Mouse (Mus musculus) hindbrain, postnatal 0 days (tissue): ENCODE measurements around the gene Tube1. TPM values are rescaled to one million over a fixed set of nuclear protein-coding genes. Genes with fewer than 3 reads are reported as not detected.

ENCODE experiments used
- ATAC-seq: fragments of 200-750 bp; cut with Nextera tagmentation; 2 replicates; pipeline ENCODE4 v1.8.0; 2017; ENCODE audit warnings: mild to moderate bottlenecking, moderate TSS enrichment, moderate library complexity
- DNase-seq: peaks from one replicate; pipeline ENCODE4 v3.0.0-alpha.2; 2015; ENCODE audit warnings: low spot score
- H3K27ac ChIP-seq: fragments of 300-500 bp; sonication (generic); 2 replicates; pipeline ENCODE4 v1.5.1; 2014; ENCODE audit warnings: mild to moderate bottlenecking
- H3K27me3 ChIP-seq: fragments of 300-500 bp; sonication (generic); 2 replicates; pipeline ENCODE4 v1.6.1; 2014; ENCODE audit warnings: low read length, mixed read lengths; ENCODE audit not compliant: insufficient read depth
- H3K36me3 ChIP-seq: fragments of 300-500 bp; sonication (generic); 2 replicates; pipeline ENCODE4 v1.6.1; 2014; ENCODE audit warnings: low read length, mixed read lengths; ENCODE audit not compliant: insufficient read depth
- H3K4me1 ChIP-seq: fragments of 300-500 bp; sonication (generic); 2 replicates; pipeline ENCODE4 v1.6.1; 2014; ENCODE audit warnings: antibody characterized with exemption, low read length, mixed read lengths; ENCODE audit not compliant: insufficient read depth
- H3K4me2 ChIP-seq: fragments of 300-500 bp; sonication (generic); 2 replicates; pipeline ENCODE4 v1.6.1; 2014; ENCODE audit warnings: low read depth, mild to moderate bottlenecking, low read length, moderate library complexity, mixed read lengths
- H3K4me3 ChIP-seq: fragments of 300-500 bp; sonication (generic); 2 replicates; pipeline ENCODE4 v1.5.1; 2014; ENCODE audit warnings: low read length
- H3K9ac ChIP-seq: fragments of 300-500 bp; sonication (generic); replicated peaks from 2 replicates; pipeline ENCODE4 v1.6.1; 2014; ENCODE audit warnings: mild to moderate bottlenecking, low read length, moderate library complexity, mixed read lengths
- H3K9me3 ChIP-seq: fragments of 300-500 bp; sonication (generic); 2 replicates; pipeline ENCODE4 v1.6.1; 2016; ENCODE audit warnings: low read length, mixed read lengths
- CTCF ChIP-seq: IDR thresholded peaks from 2 replicates; pipeline ENCODE4 v1.5.1; 2016; ENCODE audit warnings: antibody characterized with exemption, control low read depth, low read depth
- WGBS: fragments of 180-500 bp; shearing (Covaris S2); extraction: QIAGEN DNeasy Blood & Tissue Kit; methylation state at CpG from one replicate; pipeline ENCODE4 v1.1.7; 2014; 5-methylcytosine and 5-hydroxymethylcytosine counted together
- polyA plus RNA-seq: library from polyadenylated mRNA; unstranded; fragments of >200 nt; fragmentation: Nextera tagmentation; extraction: Ambion mirVana; gene quantifications from 2 replicates; pipeline ENCODE4 v1.2.1, GENCODE M21; 2015
- total RNA-seq: library from RNA; depleted of rRNA; stranded (reverse); fragments of >200 nt; gene quantifications from 2 replicates; pipeline ENCODE4 v1.2.3, GENCODE M21; 2014

Gene Tube1
- total and polyA plus RNA-seq, 2 experiments from 2014 or later: 3.3 to 3.6 TPM

DNA sequence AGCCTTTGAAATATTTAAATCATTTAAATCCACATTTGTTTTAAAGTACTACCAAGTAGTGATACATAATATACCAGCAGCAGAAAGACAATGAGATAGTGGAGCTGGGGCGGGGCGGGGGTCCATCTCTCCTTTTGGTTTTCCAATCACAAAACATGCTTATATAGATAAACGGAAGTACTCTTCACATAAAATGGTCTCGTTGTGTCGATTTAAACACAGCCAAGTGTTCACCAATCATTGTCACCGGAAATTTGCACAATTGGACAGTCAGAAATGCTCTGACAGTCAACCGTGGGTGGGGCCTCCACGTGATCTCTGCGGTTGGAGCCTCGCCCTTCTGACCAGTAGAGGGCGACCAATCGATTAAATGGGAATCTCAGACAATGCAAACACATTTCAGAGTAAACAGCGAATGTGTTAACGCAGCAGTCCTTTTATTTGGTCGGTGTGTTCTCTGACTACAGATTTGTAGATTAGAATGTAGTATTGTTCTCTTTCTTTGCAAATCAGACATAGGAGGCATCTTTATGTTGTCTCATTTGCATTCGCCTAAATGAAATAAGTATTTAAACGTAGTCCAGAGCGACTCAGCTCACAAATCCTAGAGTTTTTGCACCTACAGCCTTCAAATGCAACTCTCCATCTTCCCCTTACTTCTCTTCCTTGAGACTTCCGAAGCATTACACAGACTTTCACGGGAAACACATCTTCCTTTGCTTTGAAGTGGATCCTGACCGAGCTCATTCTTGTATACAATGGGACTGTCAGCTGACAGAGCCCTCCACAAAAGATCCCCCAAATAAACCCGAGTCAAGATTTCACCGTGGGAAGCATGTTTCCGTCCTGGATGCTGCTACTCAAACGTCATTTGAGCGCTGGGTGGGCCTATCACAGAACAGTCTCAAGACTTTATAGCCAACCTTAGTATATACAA lies 38.1 kb downstream of the Tube1 start:
- H3K27ac ChIP-seq: peak overlapping the region; percentile 94
- H3K4me1 ChIP-seq: peaks cover 12% of the 10 kb centered on the region; the same call in 1 of the 2 replicates
- peak; percentile 97 for DNase-seq
- peak overlapping the region; percentile 64 for H3K4me2 ChIP-seq
- no peaks in the 10 kb centered on the region for H3K36me3 ChIP-seq
- H3K27me3 ChIP-seq: no peaks in the 10 kb centered on the region
- no peaks in the 10 kb centered on the region for H3K9me3 ChIP-seq
- peak; percentile 90 for TF ChIP-seq CTCF
- H3K9ac ChIP-seq: peak overlapping the region; percentile 56
- H3K4me3 ChIP-seq: peak overlapping the region; percentile 43
- 5% methylated on average over 26 of the region's 26 CpGs for WGBS
- ATAC-seq: peak; percentile 83

DNA sequence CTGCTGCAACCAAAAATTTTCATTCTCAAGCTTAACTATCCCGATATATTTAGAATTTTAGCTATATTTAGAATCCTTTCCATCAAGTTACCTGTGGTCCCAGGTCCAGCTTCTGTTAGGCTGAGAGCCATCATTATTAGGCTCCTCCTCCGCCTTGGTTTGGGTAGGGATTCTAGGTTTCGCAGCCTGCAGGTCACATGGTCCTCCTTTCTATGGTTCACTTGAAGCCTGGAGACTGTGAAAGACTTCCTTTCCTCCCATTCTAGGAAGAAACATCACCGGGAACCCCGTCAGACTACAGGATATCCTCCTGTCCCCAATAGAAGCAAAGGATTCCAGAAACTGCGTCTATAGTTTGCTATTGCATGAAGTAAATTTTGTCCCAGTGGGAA lies 38.8 kb downstream of the Tube1 start:
- no peak overlapping the region for H3K4me3 ChIP-seq
- DNase-seq (no peak), ATAC-seq (no peak)
- 65% methylated on average over 6 of the region's 6 CpGs for WGBS
- H3K4me1 ChIP-seq: peaks cover 12% of the 10 kb centered on the region; the same call in 1 of the 2 replicates
- H3K36me3 ChIP-seq: no peaks in the 10 kb centered on the region
- no peaks in the 10 kb centered on the region for H3K27me3 ChIP-seq
- H3K4me2 ChIP-seq: peak overlapping the region; percentile 64
- H3K27ac ChIP-seq: peak overlapping the region; percentile 94
- H3K9me3 ChIP-seq: no peaks in the 10 kb centered on the region
- H3K9ac ChIP-seq: no peak overlapping the region
- no peak for TF ChIP-seq CTCF

DNA sequence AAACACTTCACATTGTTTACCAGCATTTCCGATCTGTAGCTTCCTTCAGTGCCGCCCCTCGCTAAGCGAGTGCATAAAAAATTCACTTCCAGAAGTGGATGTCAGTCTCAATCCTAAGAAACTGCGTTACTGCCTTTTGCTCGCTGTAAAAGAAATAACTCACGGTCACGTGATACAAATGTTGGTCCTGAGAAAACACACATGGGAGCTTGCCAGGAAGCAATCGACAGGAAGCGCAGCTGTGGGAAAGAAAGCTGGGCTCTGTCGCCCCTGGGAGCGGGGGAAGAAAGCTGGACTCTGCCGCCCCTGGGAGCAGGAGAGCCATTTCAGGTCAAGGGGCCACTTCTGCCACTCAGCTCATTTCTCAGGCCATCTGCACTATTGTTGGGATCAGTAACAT lies 39.3 kb downstream of the Tube1 start:
- Histone ChIP-seq H3K9me3 (no peaks in the 10 kb centered on the region; the same call in 1 of the 2 replicates), H3K9ac (0 out of 2 replicates have a peak overlapping the region, but pooled peaks have one; percentile 23), H3K36me3 (no peaks in the 10 kb centered on the region), H3K4me3 (no peak overlapping the region), H3K4me1 (peaks cover 12% of the 10 kb centered on the region; the same call in 1 of the 2 replicates), H3K27ac (peak overlapping the region; percentile 94), H3K27me3 (no peaks in the 10 kb centered on the region), H3K4me2 (peak overlapping the region; percentile 64)
- ATAC-seq: no peak
- peak; percentile 69 for DNase-seq
- 23% methylated on average over 13 of the region's 13 CpGs for WGBS
- TF ChIP-seq CTCF: no peak

DNA sequence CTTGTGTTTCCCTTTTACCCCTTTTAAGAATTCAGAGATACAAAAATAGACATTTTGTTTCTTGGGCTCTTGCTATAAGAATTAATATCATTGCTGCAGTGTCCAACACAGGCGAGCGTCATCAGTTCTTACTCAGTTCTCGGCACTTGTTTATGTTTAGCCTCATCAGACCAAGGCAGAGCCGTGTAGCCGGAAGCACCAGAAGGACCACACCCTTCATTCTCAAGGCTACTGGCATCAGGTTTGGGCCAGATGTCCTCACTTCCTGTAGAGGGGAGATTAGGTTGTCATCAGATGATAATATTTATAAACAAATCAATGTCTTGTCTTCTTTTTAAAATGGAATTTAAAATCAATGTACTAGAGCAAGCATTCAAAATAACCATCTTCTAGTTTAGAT lies 43.2 kb downstream of the Tube1 start:
- no peaks in the 10 kb centered on the region for H3K27me3 ChIP-seq
- H3K4me3 ChIP-seq: no peak overlapping the region
- no peaks in the 10 kb centered on the region for H3K36me3 ChIP-seq
- ATAC-seq: no peak
- H3K4me2 ChIP-seq: no peak overlapping the region
- H3K27ac ChIP-seq: no peak overlapping the region
- peaks cover 6% of the 10 kb centered on the region; the same call in 1 of the 2 replicates for H3K4me1 ChIP-seq
- H3K9me3 ChIP-seq: no peaks in the 10 kb centered on the region; the same call in 1 of the 2 replicates
- H3K9ac ChIP-seq: no peak overlapping the region
- TF ChIP-seq CTCF: no peak
- no peak for DNase-seq
- whole genome bisulfite sequencing: 93% methylated on average over 5 of the region's 5 CpGs

DNA sequence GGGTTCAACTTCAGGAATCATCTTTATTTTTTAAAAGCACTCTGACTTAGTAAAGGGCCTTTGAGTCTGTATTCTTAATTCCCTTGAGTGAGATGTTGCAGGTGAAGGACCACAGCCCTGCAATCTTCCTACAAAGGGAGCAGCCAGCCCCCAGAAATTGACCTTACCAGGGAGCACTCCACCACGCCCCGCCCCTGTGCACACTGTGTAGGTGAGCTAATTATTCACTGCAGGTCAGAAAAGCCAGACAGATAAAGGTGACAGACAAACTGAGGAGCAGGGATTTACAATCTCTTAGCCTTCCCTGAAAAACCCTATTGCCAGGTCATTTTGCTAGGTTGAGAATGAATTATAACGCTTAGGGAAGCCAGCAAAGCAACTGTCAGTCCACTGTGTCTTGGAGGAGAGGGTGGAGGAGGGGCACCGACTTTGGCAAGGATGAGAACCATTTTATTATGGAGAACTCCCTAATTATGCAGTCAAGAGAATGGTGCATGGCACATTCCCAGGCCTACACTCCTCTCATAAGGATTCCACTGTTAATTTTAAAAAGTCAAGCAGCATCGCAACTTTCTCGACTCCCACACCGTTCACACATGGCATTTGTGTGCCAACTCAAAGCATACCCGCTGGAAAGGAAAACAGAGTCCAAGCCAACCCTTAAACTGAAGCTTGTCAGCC lies 51.2 kb downstream of the Tube1 start:
- no peak overlapping the region for H3K9ac ChIP-seq
- ATAC-seq (0 out of 2 replicates have a peak, but pooled peaks have one; percentile 47), DNase-seq (peak; percentile 48)
- peak overlapping the region; percentile 41; the same call in 1 of the 2 replicates for H3K27ac ChIP-seq
- no peaks in the 10 kb centered on the region for H3K4me1 ChIP-seq
- H3K27me3 ChIP-seq: no peaks in the 10 kb centered on the region
- H3K9me3 ChIP-seq: no peaks in the 10 kb centered on the region
- no peak for TF ChIP-seq CTCF
- H3K4me2 ChIP-seq: no peak overlapping the region
- no peak overlapping the region for H3K4me3 ChIP-seq
- no peaks in the 10 kb centered on the region for H3K36me3 ChIP-seq
- WGBS: 63% methylated on average over 8 of the region's 8 CpGs

DNA sequence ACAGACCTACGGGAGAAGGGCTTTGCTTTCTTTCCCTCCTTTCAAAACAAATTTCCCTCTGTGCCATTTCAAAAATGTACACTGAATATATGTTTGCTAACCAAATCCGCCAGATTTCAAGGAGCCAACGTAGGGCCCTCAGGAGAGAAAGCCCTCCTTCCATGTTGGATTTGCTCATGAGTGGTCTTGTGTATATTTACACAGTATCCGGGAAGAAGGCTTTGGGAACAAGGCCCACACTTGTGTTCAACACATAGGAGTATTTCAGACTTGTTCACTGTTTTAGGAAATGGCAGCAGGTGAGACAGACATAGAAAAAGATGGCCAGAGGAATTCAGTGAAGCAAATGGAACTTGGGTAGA lies 51.8 kb downstream of the Tube1 start:
- peak overlapping the region; percentile 41; the same call in 1 of the 2 replicates for H3K27ac ChIP-seq
- no peak for ATAC-seq

More for the DNA sequence above, 51.8 kb downstream of the Tube1 start:
- no peak for TF ChIP-seq CTCF
- Histone ChIP-seq H3K27me3 (no peaks in the 10 kb centered on the region), H3K9ac (no peak overlapping the region), H3K4me3 (no peak overlapping the region), H3K36me3 (no peaks in the 10 kb centered on the region), H3K9me3 (no peaks in the 10 kb centered on the region), H3K4me1 (no peaks in the 10 kb centered on the region), H3K4me2 (no peak overlapping the region)
- DNase-seq: no peak
- WGBS: 65% methylated on average over 4 of the region's 4 CpGs
